Mouse (Mus musculus): ENCODE measurements around the gene Mef2a. TPM values are rescaled to one million over a fixed set of nuclear protein-coding genes. Genes with fewer than 3 reads are reported as not detected.

Gene Mef2a
- 1 to 10 TPM in 1 of 2 experiments, under 1 TPM in 1; 0.46 to 6.3 TPM for polyA plus RNA-seq (2012; fragmentation: generic; extraction: Trizol)

GRCm38 (mm10) chr7:67372729-67373583 is at the start of gene Mef2a:
TSS of gene Mef2a (minus strand) at chr7:67372858.

DNA sequence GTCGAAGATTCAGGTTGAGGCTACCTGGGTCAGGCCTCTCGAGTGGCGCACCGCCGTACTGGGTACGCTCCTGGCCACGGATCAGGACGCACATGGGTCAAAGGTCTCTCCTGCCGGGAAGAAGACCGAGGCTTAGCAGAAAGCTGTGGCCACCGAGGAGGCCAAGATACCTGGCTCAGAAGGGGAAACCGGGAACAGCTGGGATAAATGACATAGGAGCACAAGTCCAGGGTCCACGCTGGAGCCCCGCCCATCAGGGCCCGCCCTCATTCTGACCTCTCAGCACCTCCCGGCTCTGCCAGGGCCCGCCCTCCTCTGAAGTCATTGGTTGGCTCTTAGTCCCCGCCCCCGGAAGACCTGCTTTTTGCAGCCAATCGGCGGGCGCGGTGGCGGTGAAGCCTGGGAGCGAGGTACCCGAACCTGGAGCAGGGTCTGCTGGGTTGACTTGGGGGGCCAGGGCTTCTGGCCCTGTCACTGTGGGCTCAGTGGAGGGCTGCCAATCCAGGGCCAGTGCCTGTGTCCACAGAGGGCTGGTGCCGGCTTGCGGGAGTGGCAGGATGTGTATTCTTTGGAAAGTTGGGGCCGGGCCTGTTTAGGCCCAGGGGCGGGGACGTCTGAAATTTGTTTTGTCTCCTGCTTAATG is 150.3 kb downstream of the Mef2a start, which contains the start of gene Lysmd4:
Gene Lysmd4 (plus strand): TSS at position 325 of the 643 bp plus-strand sequence.

Other genes with a start within 250 kb of the Mef2a start
- gene Lysmd4, start 150.3 kb downstream of the Mef2a start, polyA plus RNA-seq (2012; fragmentation: generic; extraction: Trizol), result 1 to 10 TPM in 1 of 2 experiments, under 1 TPM in 1; 0.95 to 8.8 TPM